Mouse (Mus musculus): ENCODE measurements around the gene Smurf2. TPM values are rescaled to one million over a fixed set of nuclear protein-coding genes. Genes with fewer than 3 reads are reported as not detected.

The Smurf2 gene
- total and polyA plus RNA-seq, 2 experiments from 2014 or later, result 7.8 to 33.9 TPM

DNA sequence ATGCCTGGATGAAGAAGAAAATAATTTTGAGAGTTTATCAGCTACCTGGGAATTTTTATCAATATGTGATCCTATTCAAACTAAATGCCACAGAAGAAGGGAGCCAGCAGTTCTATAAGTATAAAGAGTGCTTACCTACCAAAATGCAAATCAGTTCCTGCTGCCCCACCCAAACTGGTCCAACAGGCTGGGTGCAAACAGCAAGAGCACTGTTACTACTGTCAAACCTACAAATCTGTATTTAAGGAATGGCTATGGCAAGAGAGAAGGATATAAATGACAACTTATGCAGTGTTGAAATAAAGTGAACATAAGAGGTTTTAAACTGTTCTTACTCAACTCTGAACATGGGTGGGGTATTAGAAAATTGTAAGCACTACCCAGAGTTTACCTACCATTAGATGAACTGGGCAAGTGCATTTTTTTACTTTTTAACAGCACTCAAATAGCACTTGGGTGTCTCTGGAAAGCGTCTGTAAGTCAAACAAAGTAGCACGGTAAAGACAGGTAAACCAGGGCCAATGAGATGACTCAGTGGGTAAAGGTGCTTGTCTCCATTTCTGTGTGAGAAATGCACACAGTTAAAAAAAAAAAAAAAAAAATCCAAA is 23.9 kb downstream of the Smurf2 start:
- no peak overlapping the region for H3K4me3 ChIP-seq (ENCODE audit: low read depth, low read length)
- H3K9me3 ChIP-seq (ENCODE audit: low read length), result no peaks in the 10 kb centered on the region
- ATAC-seq (ENCODE audit: low FRiP score) (no peak), DNase-seq (ENCODE audit: low spot score) (no peak)
- no peaks in the 10 kb centered on the region for H3K27me3 ChIP-seq (ENCODE audit: insufficient read depth, low read length)
- 86% methylated on average over 2 of the region's 2 CpGs for WGBS
- no peak overlapping the region for H3K9ac ChIP-seq (replicated peaks; ENCODE audit: low read length, poor library complexity, severe bottlenecking)
- H3K4me2 ChIP-seq (ENCODE audit: low read depth, low read length, poor library complexity, severe bottlenecking), result no peak overlapping the region
- no peaks in the 10 kb centered on the region for H3K36me3 ChIP-seq (ENCODE audit: insufficient read depth, low read length)
- TF ChIP-seq CTCF (IDR thresholded peaks at IDR 0.05), result no peak
- H3K27ac ChIP-seq (ENCODE audit: low read depth, low read length), result no peak overlapping the region
- H3K4me1 ChIP-seq (ENCODE audit: insufficient read depth, low read length), result no peaks in the 10 kb centered on the region

DNA sequence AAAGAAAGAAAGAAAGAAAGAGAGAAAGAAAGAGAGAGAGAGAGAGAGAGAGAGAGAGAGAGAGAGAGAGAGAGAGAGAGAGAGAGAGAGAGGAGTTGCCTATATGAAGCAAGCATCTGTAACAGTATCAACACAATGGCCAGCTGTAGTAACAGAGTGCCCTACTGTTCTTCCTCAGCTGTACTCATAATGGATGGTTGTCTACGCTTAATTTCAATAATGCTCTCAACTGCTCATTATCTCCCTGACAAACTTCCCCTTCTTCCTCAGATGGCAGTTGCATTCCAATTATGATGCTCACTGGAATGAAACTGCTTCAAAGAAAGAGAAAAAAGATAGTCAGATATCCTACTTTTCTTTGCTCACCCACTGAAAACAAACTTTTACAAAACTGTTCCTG is 36.9 kb downstream of the Smurf2 start:
- Histone ChIP-seq H3K36me3 (ENCODE audit: insufficient read depth, low read length) (no peaks in the 10 kb centered on the region), H3K4me3 (ENCODE audit: low read depth, low read length) (no peak overlapping the region), H3K4me2 (ENCODE audit: low read depth, low read length, poor library complexity, severe bottlenecking) (no peak overlapping the region), H3K27me3 (ENCODE audit: insufficient read depth, low read length) (no peaks in the 10 kb centered on the region), H3K9me3 (ENCODE audit: low read length) (no peaks in the 10 kb centered on the region), H3K27ac (ENCODE audit: low read depth, low read length) (no peak overlapping the region), H3K9ac (replicated peaks; ENCODE audit: low read length, poor library complexity, severe bottlenecking) (no peak overlapping the region), H3K4me1 (ENCODE audit: insufficient read depth, low read length) (no peaks in the 10 kb centered on the region)
- no peak for TF ChIP-seq CTCF (IDR thresholded peaks at IDR 0.05)
- no peak for DNase-seq (ENCODE audit: low spot score)
- no peak for ATAC-seq (ENCODE audit: low FRiP score)
- WGBS, result 89% methylated on average over 1 of the region's 1 CpGs

- H3K36me3 ChIP-seq (ENCODE audit: insufficient read depth, low read length), result peaks cover 5% of the 10 kb centered on the region; the same call in 1 of the 2 replicates
- H3K4me1 ChIP-seq (ENCODE audit: insufficient read depth, low read length), result no peaks in the 10 kb centered on the region
- DNase-seq (ENCODE audit: low spot score) (no peak), ATAC-seq (ENCODE audit: low FRiP score) (no peak)
- H3K4me3 ChIP-seq (ENCODE audit: low read depth, low read length), result no peak overlapping the region
- H3K9me3 ChIP-seq (ENCODE audit: low read length), result no peaks in the 10 kb centered on the region
- no peak overlapping the region for H3K4me2 ChIP-seq (ENCODE audit: low read depth, low read length, poor library complexity, severe bottlenecking)
- no peak for TF ChIP-seq CTCF (IDR thresholded peaks at IDR 0.05)
- no peak overlapping the region for H3K9ac ChIP-seq (replicated peaks; ENCODE audit: low read length, poor library complexity, severe bottlenecking)
- no peak overlapping the region for H3K27ac ChIP-seq (ENCODE audit: low read depth, low read length)
- H3K27me3 ChIP-seq (ENCODE audit: insufficient read depth, low read length), result no peaks in the 10 kb centered on the region
- WGBS, result 93% methylated on average over 6 of the region's 6 CpGs
Observed at GRCm38 (mm10) chr11:106872650-106873049, 47.9 kb downstream of the Smurf2 start.

DNA sequence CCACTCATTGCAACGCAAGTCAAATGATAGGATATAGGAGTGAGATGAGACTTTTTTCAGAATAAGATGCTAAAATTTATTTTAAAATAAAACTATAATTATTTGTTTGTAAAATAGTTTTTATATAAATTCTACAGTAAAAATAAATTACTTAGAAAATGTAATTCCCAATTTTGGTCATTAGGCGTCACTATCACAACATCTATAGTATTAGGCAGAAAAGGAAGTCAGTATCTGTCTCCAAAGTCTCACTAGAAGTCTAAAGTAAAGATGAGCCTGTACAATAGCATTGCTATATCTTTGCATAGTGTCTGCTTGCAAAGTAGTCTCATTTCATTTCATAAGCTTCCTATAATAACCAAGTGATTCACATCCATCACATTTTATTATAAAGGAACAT is 69.1 kb downstream of the Smurf2 start:
- no peaks in the 10 kb centered on the region for H3K27me3 ChIP-seq (ENCODE audit: insufficient read depth, low read length)
- no peak overlapping the region for H3K4me3 ChIP-seq (ENCODE audit: low read depth, low read length)
- WGBS, result 58% methylated on average over 2 of the region's 2 CpGs
- peak; percentile 39 for DNase-seq (ENCODE audit: low spot score)
- H3K4me2 ChIP-seq (ENCODE audit: low read depth, low read length, poor library complexity, severe bottlenecking), result no peak overlapping the region
- H3K9ac ChIP-seq (replicated peaks; ENCODE audit: low read length, poor library complexity, severe bottlenecking), result no peak overlapping the region
- no peaks in the 10 kb centered on the region for H3K4me1 ChIP-seq (ENCODE audit: insufficient read depth, low read length)
- TF ChIP-seq CTCF (IDR thresholded peaks at IDR 0.05), result peak; percentile 69
- H3K36me3 ChIP-seq (ENCODE audit: insufficient read depth, low read length), result peaks cover 14% of the 10 kb centered on the region
- no peak for ATAC-seq (ENCODE audit: low FRiP score)
- no peak overlapping the region for H3K27ac ChIP-seq (ENCODE audit: low read depth, low read length)
- no peaks in the 10 kb centered on the region for H3K9me3 ChIP-seq (ENCODE audit: low read length)

GRCm38 (mm10) chr11:106842002-106842401 is 78.5 kb downstream of the Smurf2 start:
- H3K27ac ChIP-seq (ENCODE audit: low read depth, low read length), result no peak overlapping the region
- TF ChIP-seq CTCF (IDR thresholded peaks at IDR 0.05), result no peak
- H3K4me1 ChIP-seq (ENCODE audit: insufficient read depth, low read length), result no peaks in the 10 kb centered on the region
- no peak overlapping the region for H3K4me3 ChIP-seq (ENCODE audit: low read depth, low read length)
- H3K27me3 ChIP-seq (ENCODE audit: insufficient read depth, low read length), result no peaks in the 10 kb centered on the region
- no peak overlapping the region for H3K9ac ChIP-seq (replicated peaks; ENCODE audit: low read length, poor library complexity, severe bottlenecking)
- no peak overlapping the region for H3K4me2 ChIP-seq (ENCODE audit: low read depth, low read length, poor library complexity, severe bottlenecking)
- DNase-seq (ENCODE audit: low spot score) (no peak), ATAC-seq (ENCODE audit: low FRiP score) (no peak)
- peaks cover 19% of the 10 kb centered on the region; the same call in 1 of the 2 replicates for H3K36me3 ChIP-seq (ENCODE audit: insufficient read depth, low read length)
- 95% methylated on average over 3 of the region's 3 CpGs for WGBS
- H3K9me3 ChIP-seq (ENCODE audit: low read length), result no peaks in the 10 kb centered on the region

- no peak overlapping the region for H3K4me3 ChIP-seq (ENCODE audit: low read depth, low read length)
- no peak overlapping the region for H3K27ac ChIP-seq (ENCODE audit: low read depth, low read length)
- no peaks in the 10 kb centered on the region for H3K4me1 ChIP-seq (ENCODE audit: insufficient read depth, low read length)
- no peaks in the 10 kb centered on the region for H3K27me3 ChIP-seq (ENCODE audit: insufficient read depth, low read length)
- peaks cover 23% of the 10 kb centered on the region for H3K36me3 ChIP-seq (ENCODE audit: insufficient read depth, low read length)
- ATAC-seq (ENCODE audit: low FRiP score) (no peak), DNase-seq (ENCODE audit: low spot score) (no peak)
- no peak for TF ChIP-seq CTCF (IDR thresholded peaks at IDR 0.05)
- no peak overlapping the region for H3K4me2 ChIP-seq (ENCODE audit: low read depth, low read length, poor library complexity, severe bottlenecking)
- H3K9ac ChIP-seq (replicated peaks; ENCODE audit: low read length, poor library complexity, severe bottlenecking), result no peak overlapping the region
- WGBS, result 93% methylated on average over 7 of the region's 7 CpGs
- no peaks in the 10 kb centered on the region for H3K9me3 ChIP-seq (ENCODE audit: low read length)
Observed at GRCm38 (mm10) chr11:106828079-106828478, 92.4 kb downstream of the Smurf2 start.

Data from midbrain, postnatal 0 days (tissue).